Mouse (Mus musculus): ENCODE results near the gene Lpp. TPM values are rescaled to one million over a fixed set of nuclear protein-coding genes. Genes with fewer than 3 reads are reported as not detected.

The Lpp gene
- total RNA-seq, 2 experiments from 2014 or later: 17.7 to 18.0 TPM

- TF ChIP-seq CTCF (IDR thresholded peaks at IDR 0.05): no peak
- intact Hi-C loops (cut with DNase I): no loop called here
- Histone ChIP-seq H3K4me3 (no peak overlapping the region), H3K27ac (peak overlapping the region; percentile 85)
- DNase-seq: no peak
Observed at GRCm38 (mm10) chr16:24445473-24445872, 52.2 kb downstream of the Lpp start.

- H3K4me3 ChIP-seq: no peak overlapping the region
- H3K27ac ChIP-seq: peak overlapping the region; percentile 85; the same call in 1 of the 2 replicates
- no peak for TF ChIP-seq CTCF (IDR thresholded peaks at IDR 0.05)
- no peak for DNase-seq
- intact Hi-C loops (cut with DNase I): no loop called here
Observed at GRCm38 (mm10) chr16:24446449-24446848, 53.1 kb downstream of the Lpp start.

GRCm38 (mm10) chr16:24447666-24448492 is 54.6 kb downstream of the Lpp start:
- no peak overlapping the region for H3K4me3 ChIP-seq
- DNase-seq: no peak
- intact Hi-C loops (cut with DNase I): no loop called here
- TF ChIP-seq CTCF (IDR thresholded peaks at IDR 0.05): no peak
- peak overlapping the region; percentile 62 for H3K27ac ChIP-seq

GRCm38 (mm10) chr16:24448493-24448845 is 55.2 kb downstream of the Lpp start:
- Histone ChIP-seq H3K4me3 (no peak overlapping the region), H3K27ac (peak overlapping the region; percentile 62)
- no peak for DNase-seq
- no peak for TF ChIP-seq CTCF (IDR thresholded peaks at IDR 0.05)
- intact Hi-C loops (cut with DNase I): no loop called here

GRCm38 (mm10) chr16:24449806-24450205 is 56.5 kb downstream of the Lpp start:
- TF ChIP-seq CTCF (IDR thresholded peaks at IDR 0.05): no peak
- Histone ChIP-seq H3K4me3 (peak overlapping the region; percentile 24), H3K27ac (peak overlapping the region; percentile 76)
- DNase-seq: peak; percentile 81
- intact Hi-C loops (cut with DNase I): no loop called here

- Histone ChIP-seq H3K27ac (peak overlapping the region; percentile 76), H3K4me3 (peak overlapping the region; percentile 24; the same call in 1 of the 2 replicates)
- intact Hi-C loops (cut with DNase I): no loop called here
Observed at GRCm38 (mm10) chr16:24450256-24450655, 56.9 kb downstream of the Lpp start.

GRCm38 (mm10) chr16:24451123-24451522 is 57.8 kb downstream of the Lpp start:
- H3K4me3 ChIP-seq: no peak overlapping the region
- DNase-seq: no peak
- TF ChIP-seq CTCF (IDR thresholded peaks at IDR 0.05): no peak
- intact Hi-C loops (cut with DNase I): no loop called here
- peak overlapping the region; percentile 46; the same call in 1 of the 2 replicates for H3K27ac ChIP-seq

More at GRCm38 (mm10) chr16:24450256-24450655, 56.9 kb downstream of the Lpp start:
- no peak for TF ChIP-seq CTCF (IDR thresholded peaks at IDR 0.05)
- DNase-seq: no peak

GRCm38 (mm10) chr16:24453536-24453935 is 60.2 kb downstream of the Lpp start:
- no peak for TF ChIP-seq CTCF (IDR thresholded peaks at IDR 0.05)
- H3K4me3 ChIP-seq: no peak overlapping the region
- no peak for DNase-seq
- intact Hi-C loops (cut with DNase I): no loop called here
- no peak overlapping the region for H3K27ac ChIP-seq

- DNase-seq: no peak
- intact Hi-C loops (cut with DNase I): loop anchor here (2.0 kb wide), 1 partner anchor 20 kb away; no protein-coding TSS in a partner anchor
- Histone ChIP-seq H3K4me3 (no peak overlapping the region), H3K27ac (no peak overlapping the region)
- no peak for TF ChIP-seq CTCF (IDR thresholded peaks at IDR 0.05)
Observed at GRCm38 (mm10) chr16:24454493-24454892, 61.2 kb downstream of the Lpp start.

- Histone ChIP-seq H3K4me3 (no peak overlapping the region), H3K27ac (no peak overlapping the region)
- DNase-seq: no peak
- intact Hi-C loops (cut with DNase I): loop anchor here (2.0 kb wide), 1 partner anchor 19 kb away; no protein-coding TSS in a partner anchor
- TF ChIP-seq CTCF (IDR thresholded peaks at IDR 0.05): no peak
Observed at GRCm38 (mm10) chr16:24455361-24455855, 62.1 kb downstream of the Lpp start.

GRCm38 (mm10) chr16:24463842-24464241 is 70.5 kb downstream of the Lpp start:
- no peak for TF ChIP-seq CTCF (IDR thresholded peaks at IDR 0.05)
- DNase-seq: no peak
- H3K27ac ChIP-seq: no peak overlapping the region
- H3K4me3 ChIP-seq: no peak overlapping the region
- intact Hi-C loops (cut with DNase I): no loop called here

GRCm38 (mm10) chr16:24464436-24464835 is 71.1 kb downstream of the Lpp start:
- intact Hi-C loops (cut with DNase I): no loop called here
- H3K4me3 ChIP-seq: no peak overlapping the region
- H3K27ac ChIP-seq: no peak overlapping the region
- DNase-seq: no peak
- no peak for TF ChIP-seq CTCF (IDR thresholded peaks at IDR 0.05)

- intact Hi-C loops (cut with DNase I): no loop called here
- H3K27ac ChIP-seq: no peak overlapping the region
- H3K4me3 ChIP-seq: no peak overlapping the region
- no peak for TF ChIP-seq CTCF (IDR thresholded peaks at IDR 0.05)
- peak; percentile 31 for DNase-seq
Observed at GRCm38 (mm10) chr16:24465633-24466032, 72.3 kb downstream of the Lpp start.
